Mouse (Mus musculus) cerebellum, adult 18-20 months (tissue): ENCODE data around the gene Defa28.
"Not testable (repeated sequence)": the region's sequence is repeated elsewhere in the genome, so short reads cannot be mapped to it uniquely, and the experiment has no call there.

ENCODE experiments used
- DNase-seq, 2 experiments: peaks; one replicate each; pipeline ENCODE4 v3.0.0; 2021

Defa28 gene

GRCm38 (mm10) chr8:21582706-21583105 lies at the start of gene Defa28:
Defa28 (plus strand) TSS chr8:21583006.
- not testable (repeated sequence) for DNase-seq

GRCm38 (mm10) chr8:21565086-21565485 lies 17.7 kb upstream of the Defa28 start, which contains the start of gene Defa37:
Defa37 (plus strand) TSS chr8:21565386.
- not testable (repeated sequence) for DNase-seq

- DNase-seq, result not testable (repeated sequence)
Observed at GRCm38 (mm10) chr8:21594408-21594807, 11.6 kb downstream of the Defa28 start, which contains the start of gene Gm7861. Gm7861 (minus strand) TSS chr8:21594508.

DNA sequence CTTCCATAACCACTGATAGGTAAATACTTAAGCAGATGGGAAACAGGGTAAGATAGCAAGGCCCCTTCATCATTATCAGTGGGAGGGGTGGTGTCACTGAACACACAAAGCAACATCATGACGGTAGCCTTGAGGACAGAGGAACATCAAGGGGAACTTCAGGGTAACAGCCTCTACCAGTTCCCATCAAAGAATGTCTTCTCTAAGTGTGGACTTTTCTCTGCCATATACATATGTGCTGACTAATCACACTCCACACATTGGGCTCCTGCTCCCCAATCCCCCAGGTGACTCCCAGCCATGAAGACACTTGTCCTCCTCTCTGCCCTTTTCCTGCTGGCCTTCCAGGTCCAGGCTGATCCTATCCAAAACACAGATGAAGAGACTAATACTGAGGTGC lies 35.1 kb downstream of the Defa28 start, which contains the start of gene Defa26:
Gene Defa26 (plus strand): TSS at position 301 of the 400 bp plus-strand sequence.
- not testable (repeated sequence) for DNase-seq
